Mouse (Mus musculus) intestine, embryonic 16.5 days (tissue): Measurements from ENCODE around the gene Zfc3h1. TPM values are rescaled to one million over a fixed set of nuclear protein-coding genes. Genes with fewer than 3 reads are reported as not detected.

Experiments
- ATAC-seq: fragments of 200-750 bp; cut with Nextera tagmentation; 2 replicates; pipeline ENCODE4 v1.8.0; 2017; ENCODE audit warnings: moderate TSS enrichment, moderate library complexity
- H3K27ac ChIP-seq: fragments of 300-500 bp; sonication (generic); 2 replicates; pipeline ENCODE4 v1.5.1; 2014; ENCODE audit warnings: mild to moderate bottlenecking, low read length
- H3K27me3 ChIP-seq: fragments of 300-500 bp; sonication (generic); replicated peaks from 2 replicates; pipeline ENCODE4 v1.6.1; 2014; ENCODE audit warnings: low read length, control low read depth, mixed read lengths; ENCODE audit not compliant: control insufficient read depth, insufficient read depth
- H3K36me3 ChIP-seq: fragments of 300-500 bp; sonication (generic); 2 replicates; pipeline ENCODE4 v1.6.1; 2014; ENCODE audit warnings: low read length, control low read depth; ENCODE audit not compliant: control insufficient read depth, insufficient read depth
- H3K4me1 ChIP-seq: fragments of 300-500 bp; sonication (generic); 2 replicates; pipeline ENCODE4 v1.6.1; 2014; ENCODE audit warnings: low read length, control low read depth, mixed read lengths; ENCODE audit not compliant: control insufficient read depth, insufficient read depth
- H3K4me2 ChIP-seq: fragments of 300-500 bp; sonication (generic); 2 replicates; pipeline ENCODE4 v1.6.1; 2014; ENCODE audit warnings: low read depth, low read length, control low read depth
- H3K4me3 ChIP-seq: fragments of 300-500 bp; sonication (generic); 2 replicates; pipeline ENCODE4 v1.5.1; 2014; ENCODE audit warnings: mild to moderate bottlenecking, low read length
- H3K9ac ChIP-seq: fragments of 300-500 bp; sonication (generic); 2 replicates; pipeline ENCODE4 v1.6.1; 2014; ENCODE audit warnings: low read depth, low read length
- H3K9me3 ChIP-seq: fragments of 300-500 bp; sonication (generic); 2 replicates; pipeline ENCODE4 v1.6.1; 2016; ENCODE audit warnings: low read length, control low read depth; ENCODE audit not compliant: control insufficient read depth
- WGBS: fragments of 180-500 bp; shearing (Covaris S2); extraction: QIAGEN DNeasy Blood & Tissue Kit; methylation state at CpG from one replicate; pipeline ENCODE4 v1.1.7; 2014; 5-methylcytosine and 5-hydroxymethylcytosine counted together
- polyA plus RNA-seq: library from polyadenylated mRNA; unstranded; fragments of >200 nt; fragmentation: Nextera tagmentation; extraction: Ambion mirVana; gene quantifications from 2 replicates; pipeline ENCODE4 v1.2.1, GENCODE M21; 2015

The Zfc3h1 gene
- polyA plus RNA-seq, 1 experiment from 2014 or later: 11.5 TPM

GRCm38 (mm10) chr10:115414056-115414455, 29.3 kb downstream of the Zfc3h1 start:
- no peak overlapping the region for H3K4me3 ChIP-seq
- no peak overlapping the region for H3K9ac ChIP-seq
- H3K27me3 ChIP-seq: no peaks in the 10 kb centered on the region
- 86% methylated on average over 3 of the region's 3 CpGs for WGBS
- no peak overlapping the region for H3K27ac ChIP-seq
- no peak for ATAC-seq
- peaks cover 13% of the 10 kb centered on the region for H3K36me3 ChIP-seq
- no peak overlapping the region for H3K4me2 ChIP-seq
- H3K4me1 ChIP-seq: no peaks in the 10 kb centered on the region
- no peaks in the 10 kb centered on the region for H3K9me3 ChIP-seq

GRCm38 (mm10) chr10:115421976-115422375, 37.2 kb downstream of the Zfc3h1 start:
- WGBS: 86% methylated on average over 4 of the region's 4 CpGs
- peaks cover 19% of the 10 kb centered on the region for H3K36me3 ChIP-seq
- ATAC-seq: no peak

GRCm38 (mm10) chr10:115425351-115425750, 40.6 kb downstream of the Zfc3h1 start:
- Histone ChIP-seq H3K27ac (no peak overlapping the region), H3K9me3 (no peaks in the 10 kb centered on the region), H3K4me3 (no peak overlapping the region), H3K4me1 (no peaks in the 10 kb centered on the region), H3K4me2 (no peak overlapping the region), H3K27me3 (no peaks in the 10 kb centered on the region), H3K36me3 (peaks cover 24% of the 10 kb centered on the region), H3K9ac (no peak overlapping the region)
- ATAC-seq: no peak
- WGBS: 76% methylated on average over 2 of the region's 2 CpGs

More at GRCm38 (mm10) chr10:115421976-115422375, 37.2 kb downstream of the Zfc3h1 start:
- Histone ChIP-seq H3K9me3 (no peaks in the 10 kb centered on the region), H3K9ac (no peak overlapping the region), H3K4me1 (no peaks in the 10 kb centered on the region), H3K4me3 (no peak overlapping the region), H3K4me2 (no peak overlapping the region), H3K27ac (no peak overlapping the region), H3K27me3 (no peaks in the 10 kb centered on the region)

GRCm38 (mm10) chr10:115437286-115437685, 52.5 kb downstream of the Zfc3h1 start:
- H3K4me3 ChIP-seq: no peak overlapping the region
- H3K36me3 ChIP-seq: no peaks in the 10 kb centered on the region
- no peaks in the 10 kb centered on the region for H3K4me1 ChIP-seq
- no peak overlapping the region for H3K4me2 ChIP-seq
- 88% methylated on average over 4 of the region's 4 CpGs for WGBS
- ATAC-seq: no peak
- no peak overlapping the region for H3K9ac ChIP-seq
- no peak overlapping the region for H3K27ac ChIP-seq
- no peaks in the 10 kb centered on the region for H3K27me3 ChIP-seq
- H3K9me3 ChIP-seq: no peaks in the 10 kb centered on the region

GRCm38 (mm10) chr10:115448614-115449013, 63.9 kb downstream of the Zfc3h1 start:
- Histone ChIP-seq H3K27ac (no peak overlapping the region), H3K9me3 (peaks cover 5% of the 10 kb centered on the region; the same call in 1 of the 2 replicates), H3K4me1 (no peaks in the 10 kb centered on the region), H3K4me2 (no peak overlapping the region), H3K4me3 (no peak overlapping the region), H3K9ac (no peak overlapping the region), H3K36me3 (no peaks in the 10 kb centered on the region), H3K27me3 (no peaks in the 10 kb centered on the region)
- ATAC-seq: no peak
- 89% methylated on average over 13 of the region's 13 CpGs for WGBS

- ATAC-seq: no peak
- Histone ChIP-seq H3K9ac (no peak overlapping the region), H3K36me3 (no peaks in the 10 kb centered on the region), H3K27me3 (no peaks in the 10 kb centered on the region), H3K9me3 (no peaks in the 10 kb centered on the region), H3K4me1 (0 out of 2 replicates have a peak, but pooled peaks cover 2% of the 10 kb centered on the region), H3K4me3 (no peak overlapping the region), H3K27ac (no peak overlapping the region), H3K4me2 (no peak overlapping the region)
- WGBS: 35% methylated on average over 6 of the region's 6 CpGs
These were observed 72.7 kb downstream of the Zfc3h1 start for GRCm38 (mm10) chr10:115457368-115458021.

- Histone ChIP-seq H3K4me1 (0 out of 2 replicates have a peak, but pooled peaks cover under 1% of the 10 kb centered on the region), H3K4me2 (no peak overlapping the region), H3K9me3 (no peaks in the 10 kb centered on the region), H3K4me3 (no peak overlapping the region), H3K9ac (no peak overlapping the region), H3K27ac (no peak overlapping the region), H3K27me3 (no peaks in the 10 kb centered on the region), H3K36me3 (no peaks in the 10 kb centered on the region)
- 54% methylated on average over 5 of the region's 5 CpGs for WGBS
- no peak for ATAC-seq
These were observed 77.9 kb downstream of the Zfc3h1 start for GRCm38 (mm10) chr10:115462646-115463045.

- no peak overlapping the region for H3K27ac ChIP-seq
- H3K4me3 ChIP-seq: no peak overlapping the region
- no peak for ATAC-seq
- no peaks in the 10 kb centered on the region for H3K27me3 ChIP-seq
- 73% methylated on average over 7 of the region's 7 CpGs for WGBS
- no peak overlapping the region for H3K9ac ChIP-seq
- H3K4me1 ChIP-seq: no peaks in the 10 kb centered on the region
- H3K4me2 ChIP-seq: no peak overlapping the region
- no peaks in the 10 kb centered on the region for H3K36me3 ChIP-seq
- H3K9me3 ChIP-seq: no peaks in the 10 kb centered on the region
These were observed 80.3 kb downstream of the Zfc3h1 start for GRCm38 (mm10) chr10:115465072-115465471.

- no peaks in the 10 kb centered on the region for H3K9me3 ChIP-seq
- no peaks in the 10 kb centered on the region for H3K4me1 ChIP-seq
- 62% methylated on average over 6 of the region's 6 CpGs for WGBS
- H3K27ac ChIP-seq: no peak overlapping the region
- no peaks in the 10 kb centered on the region for H3K36me3 ChIP-seq
- H3K27me3 ChIP-seq: no peaks in the 10 kb centered on the region
- no peak overlapping the region for H3K9ac ChIP-seq
- H3K4me2 ChIP-seq: no peak overlapping the region
- H3K4me3 ChIP-seq: no peak overlapping the region
- no peak for ATAC-seq
These were observed 81.0 kb downstream of the Zfc3h1 start for GRCm38 (mm10) chr10:115465778-115466177.

- Histone ChIP-seq H3K4me2 (no peak overlapping the region), H3K9me3 (no peaks in the 10 kb centered on the region), H3K36me3 (no peaks in the 10 kb centered on the region), H3K27ac (no peak overlapping the region), H3K4me3 (no peak overlapping the region), H3K9ac (no peak overlapping the region), H3K4me1 (no peaks in the 10 kb centered on the region), H3K27me3 (no peaks in the 10 kb centered on the region)
- 87% methylated on average over 8 of the region's 8 CpGs for WGBS
- ATAC-seq: no peak
These were observed 83.2 kb downstream of the Zfc3h1 start for GRCm38 (mm10) chr10:115467985-115468384.
